Mouse (Mus musculus) heart, embryonic 13.5 days (tissue): Measurements from ENCODE around the gene Tbc1d1. TPM values are rescaled to one million over a fixed set of nuclear protein-coding genes. Genes with fewer than 3 reads are reported as not detected.

Experiments used
- ATAC-seq: fragments of 200-750 bp; cut with Nextera tagmentation; 2 replicates; pipeline ENCODE4 v1.8.0; 2017; ENCODE audit warnings: moderate TSS enrichment; ENCODE audit not compliant: insufficient number of reproducible peaks, low FRiP score, low TSS enrichment; ENCODE audit errors: extremely low read depth
- H3K27ac ChIP-seq: fragments of 300-500 bp; sonication (generic); replicated peaks from 2 replicates; pipeline ENCODE4 v1.5.1; 2015; ENCODE audit warnings: moderate library complexity, mild to moderate bottlenecking, inconsistent platforms
- H3K27me3 ChIP-seq: fragments of 300-500 bp; sonication (generic); replicated peaks from 2 replicates; pipeline ENCODE4 v1.6.1; 2015; ENCODE audit warnings: mild to moderate bottlenecking, inconsistent platforms
- H3K36me3 ChIP-seq: fragments of 300-500 bp; sonication (generic); 2 replicates; pipeline ENCODE4 v1.6.1; 2015; ENCODE audit warnings: mild to moderate bottlenecking, inconsistent platforms
- H3K4me1 ChIP-seq: fragments of 300-500 bp; sonication (generic); 2 replicates; pipeline ENCODE4 v1.6.1; 2015; ENCODE audit warnings: inconsistent platforms
- H3K4me2 ChIP-seq: fragments of 300-500 bp; sonication (generic); 2 replicates; pipeline ENCODE4 v1.6.1; 2015; ENCODE audit warnings: inconsistent platforms, mild to moderate bottlenecking, moderate library complexity
- H3K4me3 ChIP-seq: fragments of 300-500 bp; sonication (generic); 2 replicates; pipeline ENCODE4 v1.5.1; 2015; ENCODE audit warnings: moderate library complexity, mild to moderate bottlenecking, inconsistent platforms
- H3K9ac ChIP-seq: fragments of 300-500 bp; sonication (generic); 2 replicates; pipeline ENCODE4 v1.6.1; 2015; ENCODE audit warnings: inconsistent platforms, mild to moderate bottlenecking, moderate library complexity
- H3K9me3 ChIP-seq: fragments of 300-500 bp; sonication (generic); 2 replicates; pipeline ENCODE4 v1.6.1; 2016; ENCODE audit warnings: inconsistent platforms
- WGBS: fragments of 180-500 bp; shearing (Covaris S2); methylation state at CpG from one replicate; pipeline ENCODE4 v1.1.7; 2015; ENCODE audit warnings: mixed read lengths; 5-methylcytosine and 5-hydroxymethylcytosine counted together
- polyA plus RNA-seq: library from polyadenylated mRNA; unstranded; fragments of >200 nt; fragmentation: Nextera tagmentation; extraction: Ambion mirVana; gene quantifications from 2 replicates; pipeline ENCODE4 v1.2.1, GENCODE M21; 2015

Tbc1d1 gene
- 24.5 and 25.4 TPM in 2 replicates for polyA plus RNA-seq

DNA sequence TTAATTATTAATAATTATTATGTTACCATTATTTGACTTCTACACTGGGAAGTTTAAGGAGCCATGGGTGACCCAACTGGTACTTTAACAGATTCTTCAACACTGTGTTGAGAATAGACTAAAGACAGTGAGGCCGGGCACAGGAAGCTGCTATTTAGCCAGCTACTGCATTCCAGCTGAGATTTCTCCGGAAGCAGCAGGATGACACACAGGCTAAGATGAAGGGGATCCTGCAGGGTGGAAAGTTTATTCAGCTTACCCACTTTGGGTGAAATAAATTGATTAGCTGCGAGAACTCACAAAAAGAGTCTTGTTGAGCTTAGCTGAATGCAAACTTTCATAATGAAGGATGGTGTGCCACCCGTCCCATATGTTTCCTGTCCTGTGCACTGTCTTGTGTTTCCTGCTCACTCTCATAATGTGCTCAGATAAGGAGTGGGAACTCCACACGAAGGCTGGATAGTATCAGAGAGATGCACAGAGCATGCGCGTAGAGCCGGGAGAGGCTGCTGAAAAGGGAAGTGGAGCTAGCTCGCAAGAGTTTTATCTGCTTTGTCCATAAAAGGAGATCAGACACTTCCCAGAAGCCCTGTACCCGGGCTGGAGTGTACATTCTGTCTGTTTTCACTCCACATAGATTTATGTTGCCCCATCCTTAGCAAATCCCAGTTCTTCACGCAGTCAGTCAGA lies at the start of gene Tbc1d1:
Tbc1d1 (plus strand) TSS at position 445 of the 690 bp plus-strand sequence.
- 13% methylated on average over 11 of the region's 11 CpGs for WGBS
- H3K9me3 ChIP-seq: no peaks in the 10 kb centered on the region
- no peaks in the 10 kb centered on the region for H3K36me3 ChIP-seq
- peak within 1 kb of the TSS; percentile 67 for H3K4me2 ChIP-seq
- peak within 1 kb of the TSS; percentile 85 for H3K27ac ChIP-seq
- ATAC-seq: no peak
- peak within 1 kb of the TSS; percentile 61 for H3K9ac ChIP-seq
- peak within 1 kb of the TSS; percentile 35 for H3K4me3 ChIP-seq
- H3K27me3 ChIP-seq: peaks cover 3% of the 10 kb centered on the region
- H3K4me1 ChIP-seq: peaks cover 46% of the 10 kb centered on the region

DNA sequence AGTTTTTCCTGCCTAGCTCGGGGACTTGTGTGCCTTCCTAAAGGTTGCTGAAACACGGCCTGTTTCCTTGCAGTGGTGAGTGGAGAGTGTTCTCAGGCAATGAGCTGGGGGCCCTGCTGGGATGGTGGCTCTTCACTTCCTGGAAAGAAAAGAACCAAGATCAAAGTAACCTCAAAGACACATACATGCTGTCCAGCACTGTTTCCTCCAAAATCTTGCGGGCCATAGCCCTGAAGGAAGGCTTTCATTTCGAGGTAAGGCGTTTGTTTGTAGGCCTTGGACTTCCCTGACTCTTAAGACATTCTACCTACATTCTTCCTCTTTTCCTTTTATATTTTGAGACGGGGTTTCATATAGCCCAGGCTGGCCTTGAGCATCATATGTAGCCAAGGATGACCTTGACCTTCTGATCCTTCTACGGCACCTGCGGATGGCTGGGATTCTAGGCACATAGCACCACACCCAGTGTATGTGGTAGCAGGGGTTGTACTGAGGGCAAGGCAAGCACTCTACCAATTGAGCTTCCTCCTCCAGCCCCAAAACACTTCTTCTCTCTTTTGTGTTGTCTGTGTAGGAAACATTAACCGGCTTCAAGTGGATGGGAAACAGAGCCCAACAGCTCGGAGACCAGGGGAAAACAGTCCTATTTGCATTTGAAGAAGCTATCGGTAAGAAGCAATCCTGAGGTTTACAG lies 48.4 kb upstream of the Tbc1d1 start:
- WGBS: 86% methylated on average over 11 of the region's 11 CpGs
- peaks cover 89% of the 10 kb centered on the region for H3K36me3 ChIP-seq
- H3K4me2 ChIP-seq: no peak overlapping the region
- no peak for ATAC-seq
- H3K4me3 ChIP-seq: no peak overlapping the region
- H3K9me3 ChIP-seq: no peaks in the 10 kb centered on the region
- H3K4me1 ChIP-seq: 0 out of 2 replicates have a peak, but pooled peaks cover under 1% of the 10 kb centered on the region
- H3K9ac ChIP-seq: no peak overlapping the region
- no peak overlapping the region for H3K27ac ChIP-seq
- no peaks in the 10 kb centered on the region for H3K27me3 ChIP-seq

DNA sequence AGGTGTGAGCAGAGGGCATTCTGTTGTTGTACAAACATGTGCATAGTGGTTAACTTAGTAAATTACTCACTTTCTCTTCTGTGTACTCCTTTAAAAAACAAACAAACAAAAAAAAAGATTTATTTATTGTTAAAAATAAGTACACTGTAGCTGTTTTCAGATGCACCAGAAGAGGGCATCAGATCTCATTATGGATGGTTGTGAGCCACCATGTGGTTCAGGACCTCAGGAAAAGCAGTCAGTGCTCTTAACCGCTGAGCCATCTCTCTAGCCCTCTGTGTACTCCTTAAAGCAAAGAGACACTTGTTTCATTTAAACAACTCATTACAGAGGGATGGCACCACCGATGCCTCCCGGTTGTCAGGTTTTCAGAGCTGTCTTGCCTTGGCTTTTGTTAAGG lies 46.9 kb upstream of the Tbc1d1 start:
- no peaks in the 10 kb centered on the region for H3K9me3 ChIP-seq
- H3K9ac ChIP-seq: no peak overlapping the region
- H3K27ac ChIP-seq: no peak overlapping the region
- H3K36me3 ChIP-seq: peaks cover 92% of the 10 kb centered on the region
- WGBS: 43% methylated on average over 3 of the region's 3 CpGs
- ATAC-seq: no peak
- H3K27me3 ChIP-seq: no peaks in the 10 kb centered on the region
- H3K4me3 ChIP-seq: no peak overlapping the region
- H3K4me2 ChIP-seq: no peak overlapping the region
- H3K4me1 ChIP-seq: no peaks in the 10 kb centered on the region

DNA sequence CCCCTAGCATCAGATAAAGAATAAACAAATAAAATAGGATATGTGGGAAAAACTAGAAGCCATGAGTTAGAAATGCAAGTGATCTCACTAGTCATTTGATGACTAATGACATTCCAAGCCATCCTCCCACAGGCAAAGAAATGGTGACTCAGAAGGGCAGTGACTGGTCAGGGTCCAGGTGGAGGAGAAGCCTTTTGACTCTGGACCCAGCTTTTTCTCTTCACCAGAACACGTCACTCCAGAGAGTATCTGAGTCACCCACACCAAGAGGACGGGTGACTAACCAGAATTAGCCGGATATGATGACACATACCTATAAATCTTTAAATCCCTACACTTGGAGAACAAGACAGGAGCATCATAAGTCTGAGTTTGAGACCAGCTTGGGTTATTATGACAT lies 43.7 kb upstream of the Tbc1d1 start:
- Histone ChIP-seq H3K9me3 (peaks cover 17% of the 10 kb centered on the region), H3K4me1 (no peaks in the 10 kb centered on the region), H3K36me3 (peaks cover 95% of the 10 kb centered on the region), H3K9ac (no peak overlapping the region), H3K27ac (no peak overlapping the region), H3K4me3 (no peak overlapping the region), H3K4me2 (no peak overlapping the region), H3K27me3 (no peaks in the 10 kb centered on the region)
- WGBS: 72% methylated on average over 3 of the region's 3 CpGs
- ATAC-seq: no peak

DNA sequence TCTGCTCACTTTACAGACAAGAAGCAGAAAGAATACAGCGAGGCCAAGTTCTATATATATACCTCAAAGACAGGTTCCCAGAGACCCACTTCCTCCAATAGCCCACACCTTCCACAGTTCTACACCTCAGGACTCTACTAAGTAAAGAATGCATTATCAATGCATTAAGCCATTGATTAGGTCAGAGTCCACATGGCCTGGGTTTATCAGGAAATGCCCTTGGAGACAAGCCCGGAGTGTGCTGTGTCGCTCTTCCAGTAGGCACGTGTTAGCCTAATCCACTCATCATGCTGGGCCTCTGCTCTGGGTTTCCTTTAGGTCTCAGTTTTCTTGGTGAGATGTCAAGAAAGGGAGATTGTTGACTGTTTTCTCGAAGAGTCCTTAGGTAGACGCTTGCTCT lies 41.9 kb upstream of the Tbc1d1 start:
- peaks cover 80% of the 10 kb centered on the region for H3K36me3 ChIP-seq

DNA sequence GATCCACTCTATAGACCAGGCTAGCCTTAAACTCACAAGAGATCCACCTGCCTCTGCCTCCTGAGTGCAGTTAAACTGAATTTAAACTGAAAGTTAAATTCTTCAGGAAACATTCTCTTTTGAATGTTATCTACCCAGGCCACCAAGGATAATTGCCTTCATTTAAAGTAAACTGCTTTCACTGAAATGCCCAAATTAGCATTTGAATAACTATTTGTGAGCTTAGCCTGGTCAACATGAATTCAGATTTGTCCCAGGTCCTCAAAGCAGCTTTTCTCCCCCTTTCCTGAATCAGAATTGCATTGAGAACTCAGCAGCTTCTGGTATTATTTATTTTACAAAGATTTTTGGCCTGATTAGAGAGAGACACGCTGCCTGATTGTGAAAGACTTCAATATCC lies 38.9 kb upstream of the Tbc1d1 start:
- H3K9ac ChIP-seq: no peak overlapping the region
- H3K27ac ChIP-seq: no peak overlapping the region
- H3K4me2 ChIP-seq: no peak overlapping the region
- peaks cover 18% of the 10 kb centered on the region for H3K9me3 ChIP-seq
- no peak overlapping the region for H3K4me3 ChIP-seq
- H3K4me1 ChIP-seq: no peaks in the 10 kb centered on the region
- peaks cover 54% of the 10 kb centered on the region for H3K36me3 ChIP-seq
- 80% methylated on average over 1 of the region's 1 CpGs for WGBS
- ATAC-seq: no peak
- no peaks in the 10 kb centered on the region for H3K27me3 ChIP-seq

More for the DNA sequence above, 41.9 kb upstream of the Tbc1d1 start:
- no peak for ATAC-seq
- no peak overlapping the region for H3K9ac ChIP-seq
- no peaks in the 10 kb centered on the region for H3K27me3 ChIP-seq
- peaks cover 18% of the 10 kb centered on the region for H3K9me3 ChIP-seq
- no peak overlapping the region for H3K4me3 ChIP-seq
- H3K4me1 ChIP-seq: no peaks in the 10 kb centered on the region
- H3K27ac ChIP-seq: no peak overlapping the region
- 85% methylated on average over 6 of the region's 6 CpGs for WGBS
- no peak overlapping the region for H3K4me2 ChIP-seq

DNA sequence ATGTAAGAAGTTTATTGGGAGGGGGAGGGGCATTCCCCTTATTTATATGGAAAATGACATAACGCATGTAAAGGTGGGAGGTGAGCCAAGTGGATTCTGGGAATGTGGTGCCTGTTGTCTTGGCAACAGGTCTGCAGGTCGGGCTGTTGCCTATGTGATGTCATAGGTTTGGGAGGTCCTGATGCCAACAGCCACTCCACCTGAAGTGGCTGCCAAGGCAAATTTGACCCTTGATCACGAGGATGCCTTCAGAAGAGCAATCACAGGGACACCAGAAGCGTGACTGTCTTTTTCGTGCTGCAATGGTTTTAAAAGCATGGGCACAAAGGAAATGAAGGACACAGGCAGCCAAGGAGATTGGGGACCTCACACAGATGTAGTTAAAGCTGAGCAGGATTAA lies 30.3 kb upstream of the Tbc1d1 start:
- Histone ChIP-seq H3K4me2 (no peak overlapping the region), H3K36me3 (peaks cover 34% of the 10 kb centered on the region), H3K9me3 (no peaks in the 10 kb centered on the region), H3K27ac (no peak overlapping the region), H3K4me1 (no peaks in the 10 kb centered on the region), H3K4me3 (no peak overlapping the region), H3K27me3 (no peaks in the 10 kb centered on the region), H3K9ac (no peak overlapping the region)
- WGBS: 67% methylated on average over 5 of the region's 5 CpGs
- ATAC-seq: no peak

DNA sequence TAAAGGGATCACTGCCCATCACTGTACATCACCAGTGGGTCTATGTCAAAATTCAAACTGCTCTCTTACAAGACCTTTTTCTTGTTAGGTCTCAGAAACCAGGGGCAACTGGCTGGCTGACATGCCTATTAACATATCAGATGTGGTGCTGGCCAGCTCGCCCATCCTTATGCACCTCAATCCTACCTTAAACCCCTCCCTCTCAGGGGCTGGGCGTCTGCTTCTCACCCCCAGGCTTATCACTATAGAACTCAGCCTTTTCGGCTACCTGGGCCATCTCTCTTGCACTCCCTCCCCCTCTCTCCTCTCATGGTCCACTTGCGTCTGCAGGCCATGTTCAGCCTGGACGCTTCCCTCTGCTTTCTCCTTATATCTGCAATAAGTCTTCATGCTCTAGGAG lies 24.6 kb upstream of the Tbc1d1 start:
- ATAC-seq: no peak
- WGBS: 45% methylated on average over 5 of the region's 5 CpGs

DNA sequence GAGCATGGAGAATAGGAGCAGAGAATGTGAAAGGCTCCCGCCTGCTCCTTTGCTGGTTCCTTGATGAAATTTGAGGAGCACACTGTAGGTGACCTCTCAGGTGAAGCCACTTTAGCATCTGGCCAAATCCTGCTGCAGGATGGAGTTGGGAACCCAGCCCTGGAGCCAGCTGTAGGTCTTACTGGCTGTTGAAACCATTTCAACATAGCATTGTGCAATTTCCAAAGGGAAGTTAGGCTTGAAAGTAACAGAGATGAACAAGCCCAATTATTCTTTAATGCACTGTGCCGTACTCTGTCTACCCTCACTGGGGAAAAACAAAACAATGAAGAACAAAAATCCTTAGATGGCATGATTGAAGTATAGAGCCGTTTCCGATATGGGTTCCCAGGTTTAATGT lies 22.2 kb upstream of the Tbc1d1 start:
- Histone ChIP-seq H3K9me3 (no peaks in the 10 kb centered on the region), H3K27me3 (no peaks in the 10 kb centered on the region), H3K4me1 (no peaks in the 10 kb centered on the region), H3K9ac (no peak overlapping the region), H3K27ac (no peak overlapping the region), H3K4me3 (no peak overlapping the region), H3K4me2 (no peak overlapping the region), H3K36me3 (peaks cover 8% of the 10 kb centered on the region)
- ATAC-seq: no peak
- WGBS: 88% methylated on average over 4 of the region's 4 CpGs

More for the DNA sequence above, 24.6 kb upstream of the Tbc1d1 start:
- H3K27me3 ChIP-seq: no peaks in the 10 kb centered on the region
- H3K9me3 ChIP-seq: no peaks in the 10 kb centered on the region
- H3K4me3 ChIP-seq: no peak overlapping the region
- no peak overlapping the region for H3K9ac ChIP-seq
- no peak overlapping the region for H3K4me2 ChIP-seq
- H3K4me1 ChIP-seq: no peaks in the 10 kb centered on the region
- H3K27ac ChIP-seq: no peak overlapping the region
- H3K36me3 ChIP-seq: peaks cover 27% of the 10 kb centered on the region

DNA sequence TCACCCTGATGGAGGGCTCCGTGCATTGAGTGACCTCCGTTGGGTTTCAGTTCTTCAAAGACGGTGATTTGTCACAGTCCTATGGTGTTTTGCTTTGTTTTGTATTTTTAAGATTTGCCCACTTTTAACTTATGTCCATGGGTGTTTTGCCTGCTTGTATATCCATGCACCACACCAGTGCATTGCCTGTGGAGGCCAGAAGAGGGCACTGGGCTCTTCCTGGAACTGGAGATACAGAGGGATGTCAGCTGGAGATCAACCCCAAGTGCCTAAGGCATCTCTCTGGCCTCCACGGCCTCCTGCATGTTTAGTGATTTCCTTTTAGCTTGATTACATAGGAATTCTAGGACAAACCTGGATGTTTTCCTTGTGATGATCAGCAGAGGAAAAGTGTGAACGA lies 19.8 kb upstream of the Tbc1d1 start:
- no peaks in the 10 kb centered on the region for H3K36me3 ChIP-seq
- H3K27ac ChIP-seq: no peak overlapping the region
- H3K4me1 ChIP-seq: no peaks in the 10 kb centered on the region
- no peaks in the 10 kb centered on the region for H3K27me3 ChIP-seq
- no peaks in the 10 kb centered on the region for H3K9me3 ChIP-seq
- WGBS: 64% methylated on average over 5 of the region's 5 CpGs
- H3K4me2 ChIP-seq: no peak overlapping the region
- H3K4me3 ChIP-seq: no peak overlapping the region
- no peak overlapping the region for H3K9ac ChIP-seq
- ATAC-seq: no peak

DNA sequence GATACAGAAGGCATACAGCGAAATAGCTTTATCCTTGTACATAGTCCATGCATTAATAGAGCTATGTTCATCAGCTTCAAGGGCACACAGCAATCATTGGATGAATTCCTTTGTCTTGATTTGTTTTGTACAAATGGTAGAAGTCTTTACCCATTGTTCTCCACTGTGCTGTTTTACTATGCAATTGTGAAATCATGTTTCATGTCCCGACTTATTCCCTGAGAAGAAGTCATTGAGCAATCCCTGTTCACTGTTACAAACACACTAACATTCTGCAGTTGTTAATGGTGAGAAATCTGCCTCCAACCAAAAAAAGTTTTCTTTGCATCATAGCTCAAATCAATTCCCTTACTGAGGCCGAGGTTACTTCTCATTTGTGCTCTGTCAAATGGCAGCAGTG lies 15.9 kb upstream of the Tbc1d1 start:
- no peak for ATAC-seq

DNA sequence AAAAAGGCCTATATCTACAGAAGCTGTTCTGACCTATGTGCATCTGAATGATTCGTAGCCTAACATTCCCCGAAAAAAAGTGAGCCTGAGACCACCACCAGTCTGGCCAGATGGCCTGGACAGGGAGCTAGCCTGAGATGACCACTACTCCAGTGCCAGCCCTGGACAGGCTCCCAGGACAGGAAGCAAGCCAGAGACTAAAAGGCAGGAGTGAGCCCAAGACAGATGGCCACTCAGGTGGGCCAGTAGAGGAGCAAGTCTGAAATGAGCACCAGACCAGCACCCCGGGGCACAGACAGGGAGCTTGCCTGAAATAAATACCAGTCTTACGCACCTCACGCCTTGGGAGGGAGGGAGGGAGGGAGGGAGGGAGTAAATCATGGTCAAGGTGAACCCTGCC lies 11.8 kb upstream of the Tbc1d1 start:
- Histone ChIP-seq H3K36me3 (no peaks in the 10 kb centered on the region), H3K4me1 (peaks cover 9% of the 10 kb centered on the region), H3K27me3 (no peaks in the 10 kb centered on the region), H3K27ac (no peak overlapping the region), H3K4me2 (no peak overlapping the region), H3K4me3 (no peak overlapping the region), H3K9me3 (no peaks in the 10 kb centered on the region), H3K9ac (no peak overlapping the region)
- 72% methylated on average over 5 of the region's 5 CpGs for WGBS
- no peak; the same call in 1 of the 2 replicates for ATAC-seq

More for the DNA sequence above, 15.9 kb upstream of the Tbc1d1 start:
- H3K4me1 ChIP-seq: no peaks in the 10 kb centered on the region
- 74% methylated on average over 3 of the region's 3 CpGs for WGBS
- H3K4me3 ChIP-seq: no peak overlapping the region
- no peaks in the 10 kb centered on the region for H3K36me3 ChIP-seq
- H3K9ac ChIP-seq: no peak overlapping the region
- H3K27ac ChIP-seq: no peak overlapping the region
- no peak overlapping the region for H3K4me2 ChIP-seq
- H3K27me3 ChIP-seq: no peaks in the 10 kb centered on the region
- H3K9me3 ChIP-seq: no peaks in the 10 kb centered on the region
